Mouse (Mus musculus) c-Kit-negative CD71-positive TER-119-positive erythroid progenitor cells, embryonic 14.5 days (primary cell): ENCODE data around the gene Fbxo47.

Experiments
- DNase-seq: peaks from one replicate; pipeline ENCODE4 v3.0.0-alpha.2; 2013; ENCODE audit warnings: low read depth, low spot score

The Fbxo47 gene

GRCm38 (mm10) chr11:97883918-97884600, at the start of gene Fbxo47:
Gene Fbxo47, minus strand, starts transcription at chr11:97884154.
- DNase-seq, result peak; percentile 97

GRCm38 (mm10) chr11:97933553-97933952, 49.6 kb upstream of the Fbxo47 start:
- DNase-seq, result no peak

- no peak for DNase-seq
These were observed 45.0 kb upstream of the Fbxo47 start for GRCm38 (mm10) chr11:97928905-97929304.

- DNase-seq, result no peak
These were observed 40.3 kb upstream of the Fbxo47 start for GRCm38 (mm10) chr11:97924217-97924616.

- no peak for DNase-seq
These were observed 39.7 kb upstream of the Fbxo47 start for GRCm38 (mm10) chr11:97923639-97924038.

GRCm38 (mm10) chr11:97915974-97916503, 32.1 kb upstream of the Fbxo47 start:
- no peak for DNase-seq

GRCm38 (mm10) chr11:97915471-97915870, 31.5 kb upstream of the Fbxo47 start:
- no peak for DNase-seq

GRCm38 (mm10) chr11:97913111-97913510, 29.2 kb upstream of the Fbxo47 start:
- no peak for DNase-seq

- DNase-seq, result no peak
These were observed 24.8 kb upstream of the Fbxo47 start for GRCm38 (mm10) chr11:97908634-97909348.

- DNase-seq, result no peak
These were observed 24.0 kb upstream of the Fbxo47 start for GRCm38 (mm10) chr11:97907935-97908334.

GRCm38 (mm10) chr11:97906905-97907304, 23.0 kb upstream of the Fbxo47 start:
- no peak for DNase-seq

- no peak for DNase-seq
These were observed 22.0 kb upstream of the Fbxo47 start for GRCm38 (mm10) chr11:97905941-97906340.

GRCm38 (mm10) chr11:97905540-97905939, 21.6 kb upstream of the Fbxo47 start:
- DNase-seq, result no peak

GRCm38 (mm10) chr11:97904801-97905200, 20.8 kb upstream of the Fbxo47 start:
- no peak for DNase-seq

- DNase-seq, result no peak
These were observed 17.9 kb upstream of the Fbxo47 start for GRCm38 (mm10) chr11:97901806-97902205.

GRCm38 (mm10) chr11:97899822-97900221, 15.9 kb upstream of the Fbxo47 start:
- peak; percentile 68 for DNase-seq

- no peak for DNase-seq
These were observed 13.7 kb upstream of the Fbxo47 start for GRCm38 (mm10) chr11:97897568-97898185.

- DNase-seq, result no peak
These were observed 12.7 kb upstream of the Fbxo47 start for GRCm38 (mm10) chr11:97896655-97897054.

- DNase-seq, result no peak
These were observed 7.9 kb upstream of the Fbxo47 start for GRCm38 (mm10) chr11:97891821-97892220.

GRCm38 (mm10) chr11:97885296-97885915, 1.5 kb upstream of the Fbxo47 start:
- no peak for DNase-seq

GRCm38 (mm10) chr11:97884601-97885185, 739 bp upstream of the Fbxo47 start:
- peak; percentile 12 for DNase-seq

- DNase-seq, result peak; percentile 80
These were observed 424 bp downstream of the Fbxo47 start for GRCm38 (mm10) chr11:97883542-97883917.
